Mouse (Mus musculus) E14TG2a.4 (cell line): ENCODE results near the gene Myo1h.

Experiments
- CTCF ChIP-seq: conservative IDR thresholded peaks from 2 replicates; pipeline ENCODE4 v1.5.1; 2014; ENCODE audit warnings: low read length
- NANOG ChIP-seq: IDR thresholded peaks from 2 replicates; pipeline ENCODE4 v1.6.1; 2014; ENCODE audit warnings: borderline replicate concordance, low read length, mixed read lengths
- POU5F1 ChIP-seq: IDR thresholded peaks from 2 replicates; pipeline ENCODE4 v1.6.1; 2014; ENCODE audit warnings: low read length, borderline replicate concordance

- TF ChIP-seq CTCF (no peak), NANOG (no peak), POU5F1 (no peak)
These were observed 3.6 kb upstream of the Myo1h start for GRCm38 (mm10) chr5:114285398-114285700.
